Mouse (Mus musculus) mature B cell (primary cell): Measurements from ENCODE around the gene Pno1.

Source experiments
- in situ Hi-C: fragments of 300-500 bp; cut with MboI; formaldehyde crosslinking; loops from 2 replicates; pipeline ENCODE4 v1.14.3; 2019

Pno1 gene

GRCm38 (mm10) chr11:17180753-17181152 lies 30.6 kb downstream of the Pno1 start:
- in situ Hi-C loops = no loop called here

- in situ Hi-C loops = no loop called here
Measured at GRCm38 (mm10) chr11:17176638-17177037, 34.7 kb downstream of the Pno1 start.

GRCm38 (mm10) chr11:17172300-17172699 lies 39.1 kb downstream of the Pno1 start:
- in situ Hi-C loops = no loop called here

- in situ Hi-C loops = no loop called here
Measured at GRCm38 (mm10) chr11:17170938-17171729, 40.2 kb downstream of the Pno1 start.

- in situ Hi-C loops = no loop called here
Measured at GRCm38 (mm10) chr11:17169262-17169661, 42.1 kb downstream of the Pno1 start.

- in situ Hi-C loops = no loop called here
Measured at GRCm38 (mm10) chr11:17166627-17167026, 44.7 kb downstream of the Pno1 start.

- in situ Hi-C loops = no loop called here
Measured at GRCm38 (mm10) chr11:17163956-17164355, 47.4 kb downstream of the Pno1 start.

- in situ Hi-C loops = no loop called here
Measured at GRCm38 (mm10) chr11:17160242-17160641, 51.1 kb downstream of the Pno1 start.

- in situ Hi-C loops = no loop called here
Measured at GRCm38 (mm10) chr11:17159738-17160241, 51.6 kb downstream of the Pno1 start.

GRCm38 (mm10) chr11:17158858-17159737 lies 52.3 kb downstream of the Pno1 start, which contains the start of gene Ppp3r1:
Gene Ppp3r1 (plus strand): TSS chr11:17159263.
- in situ Hi-C loops = no loop called here
